Mouse (Mus musculus): ENCODE data around the gene Vmn1r205. TPM values are rescaled to one million over a fixed set of nuclear protein-coding genes. Genes with fewer than 3 reads are reported as not detected.
"Not testable (repeated sequence)": the region's sequence is repeated elsewhere in the genome, so short reads cannot be mapped to it uniquely, and the experiment has no call there.

Vmn1r205 gene
- not detected for total RNA-seq (2021)
- long read RNA-seq, experiment 1, result 0 reads
- long read RNA-seq, experiment 2, result 0 reads

- DNase-seq, result no peak
These were observed at the start of gene Vmn1r205 for GRCm38 (mm10) chr13:22592900-22593299. Gene Vmn1r205, minus strand, starts transcription at chr13:22593000.

DNA sequence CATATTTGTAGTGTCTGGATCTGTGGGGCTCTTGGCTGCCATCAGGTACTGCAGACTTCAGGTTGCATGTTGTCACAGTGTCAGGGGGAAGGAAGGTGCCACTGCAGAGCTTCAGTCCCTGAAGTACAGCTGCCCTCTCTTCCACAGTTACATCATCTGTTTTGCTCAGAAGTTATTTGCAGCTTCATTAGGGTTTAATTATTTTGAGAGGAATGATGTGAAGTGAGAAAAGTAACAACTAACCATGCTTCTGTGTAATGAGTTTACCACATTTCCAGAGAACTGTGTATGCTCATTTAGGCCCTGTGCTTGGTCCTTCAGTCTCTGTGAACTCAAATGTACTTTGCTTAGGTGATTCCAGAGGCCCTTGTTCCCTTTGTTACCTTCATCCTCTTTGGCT, 31.4 kb upstream of the Vmn1r205 start, which contains the start of gene Vmn1r206:
Vmn1r206 (minus strand) TSS at position 101 of the 400 bp plus-strand sequence.
- DNase-seq, result not testable (repeated sequence)

- not testable (repeated sequence) for DNase-seq
These were observed 9.5 kb downstream of the Vmn1r205 start for GRCm38 (mm10) chr13:22583336-22583735.

- DNase-seq, result not testable (repeated sequence)
These were observed 17.9 kb downstream of the Vmn1r205 start for GRCm38 (mm10) chr13:22574911-22575310.

DNA sequence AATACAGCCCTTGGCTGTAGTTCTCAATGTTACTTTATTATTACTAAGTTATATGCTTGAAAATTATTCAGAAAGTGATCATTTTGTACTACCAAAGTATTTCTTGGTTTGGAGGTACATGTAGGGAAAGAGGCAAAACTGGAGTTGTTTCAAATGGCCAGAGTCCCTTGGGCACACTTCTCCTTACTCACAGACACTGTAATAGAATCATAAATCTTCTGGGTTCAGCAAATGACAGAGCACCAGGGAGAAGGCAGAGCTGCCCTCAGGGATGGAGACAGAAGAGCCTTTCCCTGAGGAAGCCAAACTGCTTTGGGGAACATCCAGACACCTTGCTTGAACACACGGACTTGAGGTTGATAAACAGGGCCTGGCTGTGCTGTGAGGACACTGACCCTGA, 39.9 kb downstream of the Vmn1r205 start, which contains the start of gene Vmn1r204:
Vmn1r204 (plus strand) TSS at position 301 of the 400 bp plus-strand sequence.
- DNase-seq, result not testable (repeated sequence)

Other genes starting within 250 kb of the Vmn1r205 start
- not detected for gene Vmn1r198, start 242.6 kb downstream of the Vmn1r205 start, total RNA-seq (2021)
- not detected for gene Vmn1r199, start 213.2 kb downstream of the Vmn1r205 start, total RNA-seq (2021)
- gene Vmn1r200, start 202.6 kb downstream of the Vmn1r205 start, total RNA-seq (2021), result not detected
- gene Vmn1r201, start 121.1 kb downstream of the Vmn1r205 start, total RNA-seq (2021), result not detected
- gene Vmn1r202, start 87.6 kb downstream of the Vmn1r205 start, total RNA-seq (2021), result not detected
- not detected for gene Vmn1r203, start 74.9 kb downstream of the Vmn1r205 start, total RNA-seq (2021)
- not detected for gene Vmn1r204, start 39.8 kb downstream of the Vmn1r205 start, total RNA-seq (2021)
- not detected for gene Vmn1r206, start 31.3 kb upstream of the Vmn1r205 start, total RNA-seq (2021)
- not detected for gene Vmn1r207-ps, start 136.6 kb upstream of the Vmn1r205 start, total RNA-seq (2021)
- not detected for gene Vmn1r208, start 184.4 kb upstream of the Vmn1r205 start, total RNA-seq (2021)
- not detected for gene Vmn1r209, start 216.7 kb upstream of the Vmn1r205 start, total RNA-seq (2021)
- not detected for gene Vmn1r210, start 238.3 kb upstream of the Vmn1r205 start, total RNA-seq (2021)